Mouse (Mus musculus): ENCODE data around the gene Aven.

DNA sequence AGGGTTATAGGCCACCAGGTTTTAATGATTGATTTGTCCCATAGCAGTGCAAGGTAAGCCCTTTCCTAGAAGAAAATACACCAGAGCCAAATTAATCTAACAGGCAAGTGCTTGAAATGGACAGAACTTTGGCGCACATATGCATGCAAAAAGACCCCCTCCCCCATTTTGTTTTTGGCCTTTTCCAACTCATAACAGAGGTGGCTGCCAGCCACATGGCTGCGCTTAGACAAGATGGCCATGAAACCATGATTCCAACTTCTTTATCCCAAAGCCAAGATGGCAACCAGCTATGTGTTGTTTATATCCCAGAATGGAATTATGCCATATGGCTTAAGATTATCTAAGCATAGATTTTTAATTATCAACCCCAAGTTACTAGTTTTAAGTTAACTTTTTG is 101.0 kb downstream of the Aven start:
- TF ChIP-seq POLR2A (IDR thresholded peaks at IDR 0.05; ENCODE audit: insufficient read depth, low read depth, low read length): no peak
- TF ChIP-seq CTCF (IDR thresholded peaks at IDR 0.05; ENCODE audit: insufficient read depth, low read depth, low read length): no peak

All from olfactory bulb, adult 2 months (tissue).